Mouse (Mus musculus): ENCODE results near the gene Gmip. TPM values are rescaled to one million over a fixed set of nuclear protein-coding genes. Genes with fewer than 3 reads are reported as not detected.

Gmip gene
- polyA plus RNA-seq, 1 experiment from 2014 or later: 10.9 TPM

DNA sequence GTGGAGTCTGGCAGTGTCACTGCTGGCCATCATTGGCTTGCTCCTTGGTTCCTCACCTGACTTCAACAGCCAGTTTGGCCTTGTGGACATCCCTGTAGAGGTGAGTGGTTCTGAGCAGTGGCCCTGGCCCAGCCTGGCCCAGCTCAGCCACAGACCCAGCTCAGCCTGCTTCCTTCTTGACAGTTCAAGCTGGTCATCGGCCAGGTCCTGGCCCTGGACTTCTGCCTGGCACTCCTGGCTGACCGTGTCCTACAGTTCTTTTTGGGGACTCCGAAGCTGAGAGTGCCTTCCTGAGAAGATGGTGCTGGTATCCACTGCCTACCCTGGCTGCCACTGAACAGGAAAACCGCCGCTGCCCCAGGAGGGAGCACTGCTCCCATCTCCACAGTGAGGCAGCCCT is 1.2 kb upstream of the Gmip start:
- WGBS: 90% methylated on average over 5 of the region's 5 CpGs
- Histone ChIP-seq H3K9me3 (ENCODE audit: control insufficient read depth, low read length) (no peaks in the 10 kb centered on the region), H3K36me3 (ENCODE audit: control insufficient read depth, insufficient read depth, low read length) (peaks cover 52% of the 10 kb centered on the region), H3K4me1 (replicated peaks; ENCODE audit: control insufficient read depth, insufficient read depth, low read length) (peaks cover 6% of the 10 kb centered on the region), H3K9ac (ENCODE audit: low read depth, low read length) (no peak overlapping the region), H3K4me2 (no peak overlapping the region), H3K4me3 (ENCODE audit: low read depth, low read length) (no peak overlapping the region), H3K27ac (ENCODE audit: low read depth, low read length) (no peak overlapping the region), H3K27me3 (replicated peaks; ENCODE audit: control insufficient read depth, insufficient read depth, low read length) (no peaks in the 10 kb centered on the region)
- ATAC-seq (replicated peaks; ENCODE audit: low FRiP score): no peak
- DNase-seq (ENCODE audit: low spot score): no peak

DNA sequence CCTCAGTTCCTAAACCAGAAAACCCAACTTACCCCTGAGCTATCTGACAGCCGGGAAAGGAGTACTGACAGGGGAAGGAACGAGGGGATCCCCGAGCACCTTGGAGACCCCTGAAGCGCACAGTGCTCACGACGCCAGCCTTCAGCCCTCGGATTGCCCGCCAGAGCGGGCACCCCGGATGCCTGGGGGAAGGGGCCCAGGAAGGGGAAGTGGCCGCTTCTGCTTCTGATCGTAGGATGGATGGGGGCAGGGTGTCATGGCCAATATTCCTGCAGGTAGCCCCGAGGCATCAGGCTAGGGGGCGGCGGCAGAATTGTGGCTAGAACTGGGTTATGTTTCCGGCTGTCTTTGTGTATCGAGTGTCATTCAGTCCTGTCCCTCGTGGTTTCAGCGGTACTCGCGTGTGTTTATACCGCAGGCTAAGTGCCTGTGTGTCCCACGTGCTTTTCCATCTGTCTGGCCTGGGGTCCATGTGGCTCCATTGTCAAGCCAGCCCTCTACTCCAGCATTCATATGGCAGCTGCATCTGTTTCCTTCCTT is 455 bp downstream of the Gmip start:
- DNase-seq (ENCODE audit: low spot score): no peak
- Histone ChIP-seq H3K27me3 (replicated peaks; ENCODE audit: control insufficient read depth, insufficient read depth, low read length) (no peaks in the 10 kb centered on the region), H3K4me1 (replicated peaks; ENCODE audit: control insufficient read depth, insufficient read depth, low read length) (peaks cover 6% of the 10 kb centered on the region), H3K9me3 (ENCODE audit: control insufficient read depth, low read length) (no peaks in the 10 kb centered on the region), H3K9ac (ENCODE audit: low read depth, low read length) (peak overlapping the region; percentile 70), H3K27ac (ENCODE audit: low read depth, low read length) (no peak overlapping the region), H3K4me3 (ENCODE audit: low read depth, low read length) (peak overlapping the region; percentile 72), H3K4me2 (peak overlapping the region; percentile 99), H3K36me3 (ENCODE audit: control insufficient read depth, insufficient read depth, low read length) (peaks cover 36% of the 10 kb centered on the region)
- ATAC-seq (replicated peaks; ENCODE audit: low FRiP score): peak; percentile 37
- under 1% methylated on average over 23 of the region's 23 CpGs for WGBS

DNA sequence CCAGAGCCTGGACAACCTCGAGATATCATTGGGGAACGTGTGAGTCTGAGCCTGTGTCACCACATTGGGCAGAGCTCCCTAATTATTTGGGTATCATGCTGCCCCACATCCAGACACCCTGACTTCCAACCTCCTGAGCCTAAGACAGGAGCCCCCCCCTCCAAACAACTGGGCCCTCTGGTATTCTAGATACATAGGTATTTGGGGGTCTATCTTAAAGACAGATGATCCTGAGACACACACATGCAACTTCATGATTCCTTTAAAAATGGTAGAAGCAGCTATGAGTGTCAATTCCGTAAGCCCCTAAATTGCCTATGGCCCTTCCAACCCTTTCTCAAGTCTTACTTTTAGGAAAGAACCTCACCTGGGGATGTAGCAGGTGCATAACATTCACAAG is 1.3 kb downstream of the Gmip start:
- Histone ChIP-seq H3K27me3 (replicated peaks; ENCODE audit: control insufficient read depth, insufficient read depth, low read length) (no peaks in the 10 kb centered on the region), H3K4me3 (ENCODE audit: low read depth, low read length) (no peak overlapping the region), H3K36me3 (ENCODE audit: control insufficient read depth, insufficient read depth, low read length) (peaks cover 37% of the 10 kb centered on the region), H3K9me3 (ENCODE audit: control insufficient read depth, low read length) (no peaks in the 10 kb centered on the region), H3K27ac (ENCODE audit: low read depth, low read length) (no peak overlapping the region), H3K4me1 (replicated peaks; ENCODE audit: control insufficient read depth, insufficient read depth, low read length) (peaks cover 6% of the 10 kb centered on the region), H3K9ac (ENCODE audit: low read depth, low read length) (no peak overlapping the region), H3K4me2 (no peak overlapping the region)
- DNase-seq (ENCODE audit: low spot score) (no peak), ATAC-seq (replicated peaks; ENCODE audit: low FRiP score) (no peak)
- WGBS: 48% methylated on average over 3 of the region's 3 CpGs

DNA sequence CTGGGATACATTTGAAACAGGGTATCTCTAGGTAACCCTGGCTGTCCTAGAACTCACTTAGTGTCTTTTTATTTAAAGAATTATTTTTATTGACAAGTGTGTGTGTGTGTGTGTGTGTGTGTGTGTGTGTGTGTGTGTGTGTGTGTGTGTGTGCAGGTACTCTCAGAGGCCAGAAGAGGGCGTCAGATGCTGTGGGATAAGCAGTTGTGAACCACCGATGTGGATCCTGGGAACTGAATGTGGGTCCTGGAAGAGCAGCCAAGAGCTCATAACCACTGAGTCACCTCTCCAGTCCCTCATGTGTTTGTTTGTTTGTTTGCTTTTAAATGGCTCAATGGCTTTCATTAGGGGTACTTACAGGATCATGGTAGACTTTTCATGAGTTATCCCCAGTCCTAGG is 6.4 kb downstream of the Gmip start:
- peaks cover 23% of the 10 kb centered on the region for H3K36me3 ChIP-seq (ENCODE audit: control insufficient read depth, insufficient read depth, low read length)
- 92% methylated on average over 2 of the region's 2 CpGs for WGBS

DNA sequence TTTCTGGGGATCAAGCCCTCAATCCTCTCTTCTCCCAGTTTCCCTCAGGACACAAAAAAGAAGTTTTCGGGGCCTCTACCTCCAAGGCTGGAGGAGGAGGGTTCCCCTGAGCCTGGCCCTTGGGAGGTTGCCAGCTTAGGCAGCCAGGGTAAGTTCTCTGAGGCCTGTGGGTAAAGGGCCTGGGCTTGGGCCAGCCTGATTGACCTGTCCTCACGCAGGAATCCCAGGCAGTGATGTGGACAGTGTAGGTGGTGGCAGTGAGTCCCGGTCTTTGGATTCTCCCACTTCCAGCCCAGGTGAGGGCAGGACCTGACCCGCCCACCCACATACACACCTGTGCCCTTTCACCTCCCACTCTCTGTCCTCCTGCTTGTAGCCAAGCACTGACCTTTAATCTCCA is 6.9 kb downstream of the Gmip start:
- Histone ChIP-seq H3K9ac (ENCODE audit: low read depth, low read length) (no peak overlapping the region), H3K4me2 (no peak overlapping the region), H3K4me1 (replicated peaks; ENCODE audit: control insufficient read depth, insufficient read depth, low read length) (no peaks in the 10 kb centered on the region), H3K27ac (ENCODE audit: low read depth, low read length) (no peak overlapping the region), H3K36me3 (ENCODE audit: control insufficient read depth, insufficient read depth, low read length) (peaks cover 23% of the 10 kb centered on the region), H3K27me3 (replicated peaks; ENCODE audit: control insufficient read depth, insufficient read depth, low read length) (no peaks in the 10 kb centered on the region), H3K9me3 (ENCODE audit: control insufficient read depth, low read length) (no peaks in the 10 kb centered on the region), H3K4me3 (ENCODE audit: low read depth, low read length) (no peak overlapping the region)
- 88% methylated on average over 4 of the region's 4 CpGs for WGBS
- no peak for ATAC-seq (replicated peaks; ENCODE audit: low FRiP score)
- no peak for DNase-seq (ENCODE audit: low spot score)

More for the DNA sequence above, 6.4 kb downstream of the Gmip start:
- H3K4me1 ChIP-seq (replicated peaks; ENCODE audit: control insufficient read depth, insufficient read depth, low read length): no peaks in the 10 kb centered on the region; the same call in 1 of the 2 replicates
- ATAC-seq (replicated peaks; ENCODE audit: low FRiP score) (no peak), DNase-seq (ENCODE audit: low spot score) (no peak)
- no peak overlapping the region for H3K27ac ChIP-seq (ENCODE audit: low read depth, low read length)
- H3K27me3 ChIP-seq (replicated peaks; ENCODE audit: control insufficient read depth, insufficient read depth, low read length): no peaks in the 10 kb centered on the region
- no peak overlapping the region for H3K9ac ChIP-seq (ENCODE audit: low read depth, low read length)
- H3K4me2 ChIP-seq: no peak overlapping the region
- no peak overlapping the region for H3K4me3 ChIP-seq (ENCODE audit: low read depth, low read length)
- no peaks in the 10 kb centered on the region for H3K9me3 ChIP-seq (ENCODE audit: control insufficient read depth, low read length)

DNA sequence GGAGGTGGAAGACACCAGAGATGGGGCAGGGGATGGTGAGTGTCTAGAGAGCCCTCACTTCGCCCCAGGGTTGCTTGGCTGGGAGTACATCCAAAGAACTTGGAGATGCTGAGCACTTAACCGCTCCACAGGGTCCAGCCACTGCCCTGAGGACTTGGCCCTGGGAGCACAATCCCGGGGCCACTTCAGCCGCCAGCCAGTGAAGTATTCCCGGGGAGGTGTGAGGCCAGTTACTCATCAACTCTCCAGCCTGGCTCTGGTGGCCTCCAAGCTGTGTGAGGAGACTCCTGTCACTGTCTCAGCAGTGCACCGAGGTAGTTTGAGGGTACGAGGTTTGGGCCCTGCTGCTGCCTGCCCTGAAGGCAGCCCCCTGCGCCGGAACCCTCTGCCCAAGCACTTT is 12.0 kb downstream of the Gmip start:
- Histone ChIP-seq H3K9ac (ENCODE audit: low read depth, low read length) (no peak overlapping the region), H3K36me3 (ENCODE audit: control insufficient read depth, insufficient read depth, low read length) (peaks cover 9% of the 10 kb centered on the region; the same call in 1 of the 2 replicates), H3K27me3 (replicated peaks; ENCODE audit: control insufficient read depth, insufficient read depth, low read length) (no peaks in the 10 kb centered on the region), H3K27ac (ENCODE audit: low read depth, low read length) (no peak overlapping the region; the same call in 1 of the 2 replicates), H3K9me3 (ENCODE audit: control insufficient read depth, low read length) (no peaks in the 10 kb centered on the region), H3K4me2 (no peak overlapping the region), H3K4me3 (ENCODE audit: low read depth, low read length) (no peak overlapping the region), H3K4me1 (replicated peaks; ENCODE audit: control insufficient read depth, insufficient read depth, low read length) (0 out of 2 replicates have a peak, but pooled peaks cover 4% of the 10 kb centered on the region)
- no peak for ATAC-seq (replicated peaks; ENCODE audit: low FRiP score)
- 79% methylated on average over 9 of the region's 9 CpGs for WGBS
- no peak for DNase-seq (ENCODE audit: low spot score)

DNA sequence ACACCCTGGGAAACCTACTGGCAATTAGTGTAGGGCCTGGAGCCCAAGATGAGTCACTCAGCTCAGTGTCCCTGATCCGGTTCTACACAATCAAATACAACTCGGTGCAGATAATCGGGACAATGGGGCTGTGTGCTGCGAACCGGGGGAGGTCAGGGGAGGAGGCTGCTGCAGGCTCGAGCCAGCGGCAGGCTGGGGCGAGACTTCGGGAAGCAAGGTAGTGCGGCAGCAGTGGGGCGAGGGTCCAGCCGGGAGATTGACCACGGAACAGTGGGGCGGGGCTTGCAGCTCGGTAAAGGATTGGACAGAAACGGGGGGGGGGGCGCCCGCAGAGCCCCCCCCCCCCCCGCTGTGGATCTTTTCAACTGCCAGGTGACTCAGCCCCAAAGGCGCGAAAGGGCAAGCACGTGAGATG is 13.5 kb downstream of the Gmip start:
- peak overlapping the region; percentile 82 for H3K4me2 ChIP-seq
- peak; percentile 65 for DNase-seq (ENCODE audit: low spot score)
- H3K36me3 ChIP-seq (ENCODE audit: control insufficient read depth, insufficient read depth, low read length): peaks cover 6% of the 10 kb centered on the region; the same call in 1 of the 2 replicates
- H3K9ac ChIP-seq (ENCODE audit: low read depth, low read length): peak overlapping the region; percentile 65
- H3K4me1 ChIP-seq (replicated peaks; ENCODE audit: control insufficient read depth, insufficient read depth, low read length): 0 out of 2 replicates have a peak, but pooled peaks cover 4% of the 10 kb centered on the region
- H3K9me3 ChIP-seq (ENCODE audit: control insufficient read depth, low read length): no peaks in the 10 kb centered on the region
- no peaks in the 10 kb centered on the region for H3K27me3 ChIP-seq (replicated peaks; ENCODE audit: control insufficient read depth, insufficient read depth, low read length)
- under 1% methylated on average over 13 of the region's 22 CpGs for WGBS
- peak; percentile 37 for ATAC-seq (replicated peaks; ENCODE audit: low FRiP score)
- H3K4me3 ChIP-seq (ENCODE audit: low read depth, low read length): peak overlapping the region; percentile 59
- no peak overlapping the region; the same call in 1 of the 2 replicates for H3K27ac ChIP-seq (ENCODE audit: low read depth, low read length)

DNA sequence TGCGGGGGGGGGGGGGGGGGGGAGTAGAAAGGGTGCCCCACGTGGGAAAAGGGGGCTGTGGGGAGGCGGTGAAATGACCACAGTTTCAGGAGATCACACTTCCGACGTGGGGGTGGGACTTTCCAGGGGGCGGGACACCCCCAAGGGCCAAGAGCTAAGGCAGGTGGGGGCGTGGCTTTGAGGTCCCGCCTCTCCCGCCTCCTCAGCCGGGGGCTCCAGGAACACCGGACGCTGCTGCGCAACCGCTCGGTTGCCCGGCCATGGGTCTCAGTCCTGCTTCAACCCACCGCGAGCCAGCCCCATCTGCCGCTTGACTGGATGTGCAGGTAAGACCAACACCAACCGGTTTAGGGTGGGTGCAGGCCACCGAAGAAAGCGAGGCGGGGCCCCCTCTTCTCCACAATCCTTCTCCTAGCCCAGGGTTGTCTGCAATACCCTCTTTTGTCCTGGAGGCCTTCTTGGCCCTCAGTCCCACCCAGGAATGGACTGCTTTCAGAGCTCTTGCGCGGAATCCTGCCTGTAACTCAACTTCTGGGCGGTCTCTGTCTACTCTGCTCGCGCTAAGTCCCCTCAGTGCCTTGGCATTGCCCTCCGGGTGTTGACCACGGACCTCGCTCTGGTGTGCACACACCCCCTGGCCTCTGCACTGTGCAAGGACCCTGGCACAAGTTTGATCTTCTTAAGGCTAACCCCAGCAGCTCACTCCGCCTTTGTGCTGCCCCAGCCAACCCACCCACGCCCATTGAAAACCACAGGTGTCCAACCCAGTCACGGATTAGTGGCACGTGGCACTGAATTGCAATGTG is 14.1 kb downstream of the Gmip start, which contains the start of gene Lpar2:
Lpar2 (plus strand) TSS at position 44 of the 806 bp plus-strand sequence.
- Histone ChIP-seq H3K4me2 (peak within 1 kb of the TSS; percentile 82), H3K27ac (ENCODE audit: low read depth, low read length) (peak within 1 kb of the TSS; percentile 22; the same call in 1 of the 2 replicates)

More for the DNA sequence above, 14.1 kb downstream of the Gmip start, which contains the start of gene Lpar2:
- Histone ChIP-seq H3K27me3 (replicated peaks; ENCODE audit: control insufficient read depth, insufficient read depth, low read length) (no peaks in the 10 kb centered on the region), H3K4me3 (ENCODE audit: low read depth, low read length) (peak within 1 kb of the TSS; percentile 59), H3K36me3 (ENCODE audit: control insufficient read depth, insufficient read depth, low read length) (peaks cover 5% of the 10 kb centered on the region; the same call in 1 of the 2 replicates), H3K9me3 (ENCODE audit: control insufficient read depth, low read length) (no peaks in the 10 kb centered on the region), H3K9ac (ENCODE audit: low read depth, low read length) (peak within 1 kb of the TSS; percentile 65), H3K4me1 (replicated peaks; ENCODE audit: control insufficient read depth, insufficient read depth, low read length) (0 out of 2 replicates have a peak, but pooled peaks cover 4% of the 10 kb centered on the region)
- ATAC-seq (replicated peaks; ENCODE audit: low FRiP score) (peak; percentile 75), DNase-seq (ENCODE audit: low spot score) (peak; percentile 79)
- 4% methylated on average over 34 of the region's 35 CpGs for WGBS

Data from liver, embryonic 11.5 days (tissue).